Mouse (Mus musculus): ENCODE measurements at regions not wholly inside any gene's neighbourhood (a gene's known extent, or its start where the extent isn't known, plus 50 kb on each side); places are given as distances from the start of the nearest gene placed in this dataset.

DNA sequence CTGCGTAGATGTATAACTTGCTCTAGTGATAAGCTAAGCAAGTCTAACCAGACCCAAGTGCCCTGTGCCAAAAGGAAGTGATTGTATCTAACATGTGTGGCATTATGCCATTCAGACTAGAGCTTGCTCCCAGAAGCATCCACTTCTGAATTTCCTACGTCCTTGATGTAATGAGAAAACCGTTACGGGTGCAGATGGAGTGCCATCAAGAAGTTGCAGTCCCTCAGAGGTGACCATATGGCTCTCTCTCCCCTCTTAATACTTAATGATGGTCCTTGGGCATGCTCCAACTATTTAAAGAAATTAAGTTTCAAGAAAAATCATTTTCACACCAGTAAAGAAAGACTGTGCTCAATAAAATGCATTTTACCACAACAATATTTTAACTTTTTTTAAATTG lies 354.1 kb upstream of the Adamts16 start:
- Histone ChIP-seq H3K36me3 (replicated peaks) (no peaks in the 10 kb centered on the region), H3K4me1 (ENCODE audit: insufficient read depth, low read depth, low read length) (no peaks in the 10 kb centered on the region), H3K9me3 (replicated peaks) (peaks cover 28% of the 10 kb centered on the region), H3K4me3 (ENCODE audit: low read depth, low read length) (no peak overlapping the region), H3K27me3 (ENCODE audit: insufficient read depth, low read length) (no peaks in the 10 kb centered on the region)
- DNase-seq (ENCODE audit: low spot score) (no peak), ATAC-seq (ENCODE audit: extremely low read depth, insufficient number of reproducible peaks, low FRiP score, poor library complexity, severe bottlenecking) (no peak)
- TF ChIP-seq TAL1 (conservative IDR thresholded peaks at IDR 0.05; ENCODE audit: low read depth, low read length) (no peak), POLR2AphosphoS5 (IDR thresholded peaks at IDR 0.05; ENCODE audit: insufficient replicate concordance, low read depth, low read length) (no peak), GATA2 (IDR thresholded peaks at IDR 0.05; ENCODE audit: borderline replicate concordance, low read depth, low read length) (no peak), GATA1 (IDR thresholded peaks at IDR 0.05; ENCODE audit: borderline replicate concordance, low read length) (no peak), CTCF (IDR thresholded peaks at IDR 0.05; ENCODE audit: low read depth, low read length) (no peak)

DNA sequence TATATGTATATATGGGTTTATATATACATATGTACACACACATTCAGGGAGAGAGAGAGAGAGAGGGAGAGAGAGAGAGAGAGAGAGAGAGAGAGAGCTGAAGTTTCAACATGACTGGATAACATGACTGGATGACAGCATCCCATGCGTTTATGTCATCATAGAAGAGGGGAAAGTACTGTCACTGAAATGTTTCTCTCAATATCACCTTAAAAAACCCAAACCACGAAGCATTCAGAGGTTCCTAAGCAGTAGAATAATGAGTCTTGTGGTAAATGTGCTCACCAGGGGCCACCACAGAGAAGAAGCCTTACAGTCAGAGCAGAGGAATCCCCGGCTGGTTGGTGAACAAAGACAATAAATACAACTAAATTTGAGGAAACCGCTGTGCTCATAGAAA lies 342.9 kb upstream of the Adamts16 start:
- H3K4me3 ChIP-seq (ENCODE audit: low read depth, low read length), result no peak overlapping the region
- no peaks in the 10 kb centered on the region for H3K4me1 ChIP-seq (ENCODE audit: insufficient read depth, low read depth, low read length)
- TF ChIP-seq CTCF (IDR thresholded peaks at IDR 0.05; ENCODE audit: low read depth, low read length), result no peak
- no peak for TF ChIP-seq TAL1 (conservative IDR thresholded peaks at IDR 0.05; ENCODE audit: low read depth, low read length)
- no peak for TF ChIP-seq GATA1 (IDR thresholded peaks at IDR 0.05; ENCODE audit: borderline replicate concordance, low read length)
- no peak for TF ChIP-seq GATA2 (IDR thresholded peaks at IDR 0.05; ENCODE audit: borderline replicate concordance, low read depth, low read length)
- no peak for TF ChIP-seq POLR2AphosphoS5 (IDR thresholded peaks at IDR 0.05; ENCODE audit: insufficient replicate concordance, low read depth, low read length)
- no peaks in the 10 kb centered on the region for H3K36me3 ChIP-seq (replicated peaks)
- H3K27me3 ChIP-seq (ENCODE audit: insufficient read depth, low read length), result no peaks in the 10 kb centered on the region
- DNase-seq (ENCODE audit: low spot score) (no peak), ATAC-seq (ENCODE audit: extremely low read depth, insufficient number of reproducible peaks, low FRiP score, poor library complexity, severe bottlenecking) (no peak)
- H3K9me3 ChIP-seq (replicated peaks), result peaks cover 20% of the 10 kb centered on the region

DNA sequence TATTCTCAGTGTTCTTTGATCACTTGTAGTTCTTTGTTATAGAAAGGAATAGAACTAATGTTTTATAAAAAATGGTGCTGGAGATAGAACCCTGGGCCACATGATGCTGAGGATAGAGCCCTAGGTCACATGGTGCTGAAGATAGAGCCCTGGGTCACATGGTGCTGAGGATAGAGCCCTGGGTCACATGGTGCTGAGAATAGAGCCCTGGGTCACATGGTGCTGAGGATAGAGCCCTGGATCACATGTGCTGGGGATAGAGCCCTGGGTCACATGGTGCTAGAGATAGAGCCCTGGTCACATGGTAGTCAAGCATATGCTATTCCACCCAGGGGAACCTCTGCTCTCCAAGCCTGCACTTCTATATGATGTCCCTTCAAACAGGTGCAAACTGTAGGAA lies 337.5 kb upstream of the Adamts16 start:
- TF ChIP-seq GATA2 (IDR thresholded peaks at IDR 0.05; ENCODE audit: borderline replicate concordance, low read depth, low read length) (no peak), TAL1 (conservative IDR thresholded peaks at IDR 0.05; ENCODE audit: low read depth, low read length) (no peak), GATA1 (IDR thresholded peaks at IDR 0.05; ENCODE audit: borderline replicate concordance, low read length) (no peak), POLR2AphosphoS5 (IDR thresholded peaks at IDR 0.05; ENCODE audit: insufficient replicate concordance, low read depth, low read length) (no peak), CTCF (IDR thresholded peaks at IDR 0.05; ENCODE audit: low read depth, low read length) (no peak)
- Histone ChIP-seq H3K27me3 (ENCODE audit: insufficient read depth, low read length) (no peaks in the 10 kb centered on the region), H3K36me3 (replicated peaks) (no peaks in the 10 kb centered on the region), H3K4me3 (ENCODE audit: low read depth, low read length) (no peak overlapping the region), H3K9me3 (replicated peaks) (peaks cover 30% of the 10 kb centered on the region), H3K4me1 (ENCODE audit: insufficient read depth, low read depth, low read length) (no peaks in the 10 kb centered on the region)
- DNase-seq (ENCODE audit: low spot score), result no peak
- ATAC-seq (ENCODE audit: extremely low read depth, insufficient number of reproducible peaks, low FRiP score, poor library complexity, severe bottlenecking), result no peak

DNA sequence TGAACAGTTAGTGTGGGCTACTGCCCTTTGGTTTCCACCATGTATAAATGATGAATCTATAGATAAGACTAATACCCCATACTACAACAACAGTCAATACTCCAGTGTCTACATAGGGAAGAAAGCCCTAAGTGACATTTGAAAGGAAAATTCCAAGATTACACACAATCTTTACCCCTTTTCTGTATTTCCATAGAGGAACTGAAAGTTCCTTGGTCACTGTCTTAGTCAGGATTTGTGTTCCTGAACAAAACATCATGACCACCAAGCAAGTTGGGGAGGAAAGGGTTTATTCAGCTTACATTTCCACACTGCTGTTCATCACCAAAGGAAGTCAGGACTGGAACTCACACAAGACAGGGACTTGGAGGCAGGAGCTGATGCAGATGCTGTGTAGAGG lies 332.7 kb upstream of the Adamts16 start:
- H3K36me3 ChIP-seq (replicated peaks), result no peaks in the 10 kb centered on the region
- ATAC-seq (ENCODE audit: extremely low read depth, insufficient number of reproducible peaks, low FRiP score, poor library complexity, severe bottlenecking) (no peak), DNase-seq (ENCODE audit: low spot score) (no peak)
- no peaks in the 10 kb centered on the region for H3K4me1 ChIP-seq (ENCODE audit: insufficient read depth, low read depth, low read length)
- no peak for TF ChIP-seq CTCF (IDR thresholded peaks at IDR 0.05; ENCODE audit: low read depth, low read length)
- no peak for TF ChIP-seq GATA1 (IDR thresholded peaks at IDR 0.05; ENCODE audit: borderline replicate concordance, low read length)
- TF ChIP-seq GATA2 (IDR thresholded peaks at IDR 0.05; ENCODE audit: borderline replicate concordance, low read depth, low read length), result no peak
- TF ChIP-seq TAL1 (conservative IDR thresholded peaks at IDR 0.05; ENCODE audit: low read depth, low read length), result no peak
- no peak for TF ChIP-seq POLR2AphosphoS5 (IDR thresholded peaks at IDR 0.05; ENCODE audit: insufficient replicate concordance, low read depth, low read length)
- no peaks in the 10 kb centered on the region for H3K27me3 ChIP-seq (ENCODE audit: insufficient read depth, low read length)
- peaks cover 30% of the 10 kb centered on the region for H3K9me3 ChIP-seq (replicated peaks)
- no peak overlapping the region for H3K4me3 ChIP-seq (ENCODE audit: low read depth, low read length)

DNA sequence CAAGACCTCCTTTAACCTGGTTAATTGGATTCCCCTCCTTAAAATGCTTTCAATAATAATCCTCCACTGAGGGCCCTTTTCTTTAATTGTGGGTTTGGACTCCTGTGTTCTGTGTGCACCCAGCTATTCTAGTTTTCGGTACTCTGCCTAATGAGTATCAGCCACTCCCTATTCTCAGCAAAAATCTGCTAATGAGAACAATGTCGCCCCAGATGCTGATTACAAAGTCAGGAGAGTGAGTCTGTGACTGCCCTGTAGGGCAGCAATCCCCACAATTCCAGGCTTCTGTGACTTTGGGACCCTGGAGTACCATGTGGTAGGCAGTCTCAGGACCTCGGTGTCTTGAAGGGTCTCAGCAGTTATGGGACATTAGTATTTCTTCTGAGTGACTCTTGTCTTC lies 324.6 kb upstream of the Adamts16 start:
- no peak for ATAC-seq (ENCODE audit: extremely low read depth, insufficient number of reproducible peaks, low FRiP score, poor library complexity, severe bottlenecking)
- TF ChIP-seq GATA2 (IDR thresholded peaks at IDR 0.05; ENCODE audit: borderline replicate concordance, low read depth, low read length), result no peak
- no peak for TF ChIP-seq POLR2AphosphoS5 (IDR thresholded peaks at IDR 0.05; ENCODE audit: insufficient replicate concordance, low read depth, low read length)
- no peak for TF ChIP-seq TAL1 (conservative IDR thresholded peaks at IDR 0.05; ENCODE audit: low read depth, low read length)
- TF ChIP-seq GATA1 (IDR thresholded peaks at IDR 0.05; ENCODE audit: borderline replicate concordance, low read length), result no peak
- no peak for TF ChIP-seq CTCF (IDR thresholded peaks at IDR 0.05; ENCODE audit: low read depth, low read length)
- no peak overlapping the region for H3K4me3 ChIP-seq (ENCODE audit: low read depth, low read length)
- no peaks in the 10 kb centered on the region for H3K36me3 ChIP-seq (replicated peaks)
- DNase-seq (ENCODE audit: low spot score), result no peak
- H3K4me1 ChIP-seq (ENCODE audit: insufficient read depth, low read depth, low read length), result no peaks in the 10 kb centered on the region
- H3K9me3 ChIP-seq (replicated peaks), result peaks cover 16% of the 10 kb centered on the region
- no peaks in the 10 kb centered on the region for H3K27me3 ChIP-seq (ENCODE audit: insufficient read depth, low read length)

DNA sequence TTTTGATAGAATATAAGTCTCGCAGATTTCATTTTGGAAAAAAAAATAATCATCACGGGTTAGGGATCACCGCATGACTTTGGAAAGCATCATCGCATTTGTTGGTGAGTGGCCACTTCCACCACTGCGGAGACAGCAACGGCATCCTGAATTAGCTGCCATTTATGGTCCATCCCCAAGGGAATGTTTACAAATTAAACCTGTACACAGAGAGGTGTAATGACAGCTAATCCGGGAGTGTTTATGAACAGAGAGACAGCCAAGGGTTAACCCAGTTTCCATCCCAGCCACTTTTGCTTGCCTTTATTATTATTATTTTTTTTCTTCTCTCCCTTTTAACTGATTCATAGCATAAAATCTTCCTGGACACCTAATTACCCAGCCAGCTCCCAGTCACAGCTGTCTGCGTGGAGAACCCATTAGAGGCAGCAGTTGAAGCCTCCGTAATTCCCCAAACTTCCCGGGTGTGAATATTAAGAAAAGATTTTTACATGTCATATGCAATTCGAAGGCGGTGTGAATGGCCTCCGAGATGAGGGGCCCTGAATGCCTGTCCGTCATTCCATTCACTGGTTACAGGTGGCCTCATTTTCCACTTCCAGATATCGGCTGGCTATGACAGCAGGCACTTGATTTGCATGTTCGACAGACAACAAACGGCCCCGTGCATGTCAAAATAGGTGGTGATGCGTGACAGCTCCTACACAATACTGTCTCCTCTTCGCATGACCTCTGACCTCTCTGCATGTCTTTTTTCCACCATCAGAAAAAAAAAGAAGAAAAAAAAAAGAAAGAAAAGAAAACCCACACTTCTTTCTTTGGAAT lies 323.7 kb upstream of the Adamts16 start:
- peaks cover 17% of the 10 kb centered on the region for H3K9me3 ChIP-seq (replicated peaks)
- no peaks in the 10 kb centered on the region for H3K36me3 ChIP-seq (replicated peaks)
- TF ChIP-seq TAL1 (conservative IDR thresholded peaks at IDR 0.05; ENCODE audit: low read depth, low read length) (no peak), POLR2AphosphoS5 (IDR thresholded peaks at IDR 0.05; ENCODE audit: insufficient replicate concordance, low read depth, low read length) (no peak), GATA2 (IDR thresholded peaks at IDR 0.05; ENCODE audit: borderline replicate concordance, low read depth, low read length) (no peak), CTCF (IDR thresholded peaks at IDR 0.05; ENCODE audit: low read depth, low read length) (no peak), GATA1 (IDR thresholded peaks at IDR 0.05; ENCODE audit: borderline replicate concordance, low read length) (no peak)
- no peak for DNase-seq (ENCODE audit: low spot score)
- no peak for ATAC-seq (ENCODE audit: extremely low read depth, insufficient number of reproducible peaks, low FRiP score, poor library complexity, severe bottlenecking)
- H3K4me1 ChIP-seq (ENCODE audit: insufficient read depth, low read depth, low read length), result no peaks in the 10 kb centered on the region
- H3K4me3 ChIP-seq (ENCODE audit: low read depth, low read length), result no peak overlapping the region
- H3K27me3 ChIP-seq (ENCODE audit: insufficient read depth, low read length), result no peaks in the 10 kb centered on the region

Data from G1E (cell line).